Mouse (Mus musculus) limb, embryonic 12.5 days (tissue): Measurements from ENCODE around the gene H2afy2. TPM values are rescaled to one million over a fixed set of nuclear protein-coding genes. Genes with fewer than 3 reads are reported as not detected.

Experiments
- ATAC-seq: fragments of 200-750 bp; cut with Nextera tagmentation; 2 replicates; pipeline ENCODE4 v1.8.0; 2017; ENCODE audit warnings: low read depth, moderate TSS enrichment; ENCODE audit not compliant: insufficient number of reproducible peaks, insufficient read depth, low FRiP score, low TSS enrichment
- H3K27ac ChIP-seq: fragments of 300-500 bp; sonication (generic); 2 replicates; pipeline ENCODE4 v1.5.1; 2016; ENCODE audit warnings: mild to moderate bottlenecking, moderate library complexity
- H3K27me3 ChIP-seq: fragments of 300-500 bp; sonication (generic); 2 replicates; pipeline ENCODE4 v1.6.1; 2016; ENCODE audit warnings: mild to moderate bottlenecking, moderate library complexity
- H3K36me3 ChIP-seq: fragments of 300-500 bp; sonication (generic); 2 replicates; pipeline ENCODE4 v1.6.1; 2016; ENCODE audit warnings: mild to moderate bottlenecking, moderate library complexity
- H3K4me1 ChIP-seq: fragments of 300-500 bp; sonication (generic); replicated peaks from 2 replicates; pipeline ENCODE4 v1.6.1; 2016
- H3K4me2 ChIP-seq: fragments of 300-500 bp; sonication (generic); 2 replicates; pipeline ENCODE4 v1.6.1; 2016; ENCODE audit warnings: mild to moderate bottlenecking, moderate library complexity
- H3K4me3 ChIP-seq: fragments of 300-500 bp; sonication (generic); replicated peaks from 2 replicates; pipeline ENCODE4 v1.5.1; 2016; ENCODE audit warnings: mild to moderate bottlenecking
- H3K9ac ChIP-seq: fragments of 300-500 bp; sonication (generic); replicated peaks from 2 replicates; pipeline ENCODE4 v1.6.1; 2016; ENCODE audit warnings: mild to moderate bottlenecking, moderate library complexity
- H3K9me3 ChIP-seq: fragments of 300-500 bp; sonication (generic); 2 replicates; pipeline ENCODE4 v1.6.1; 2016; ENCODE audit warnings: mild to moderate bottlenecking, moderate library complexity
- WGBS: fragments of 180-500 bp; shearing (Covaris S2); methylation state at CpG from one replicate; pipeline ENCODE4 v1.1.7; 2016; 5-methylcytosine and 5-hydroxymethylcytosine counted together
- polyA plus RNA-seq: library from polyadenylated mRNA; unstranded; fragments of >200 nt; fragmentation: Nextera tagmentation; extraction: Ambion mirVana; gene quantifications from 2 replicates; pipeline ENCODE4 v1.2.1, GENCODE M21; 2016

The H2afy2 gene
- polyA plus RNA-seq: 320 and 331 TPM in 2 replicates

- peak within 1 kb of the TSS; percentile 99 for H3K27ac ChIP-seq
- ATAC-seq: peak; percentile 69
- peaks cover 10% of the 10 kb centered on the region; the same call in 1 of the 2 replicates for H3K4me1 ChIP-seq
- no peaks in the 10 kb centered on the region for H3K27me3 ChIP-seq
- WGBS: under 1% methylated on average over 50 of the region's 50 CpGs
- no peaks in the 10 kb centered on the region for H3K9me3 ChIP-seq
- H3K4me2 ChIP-seq: peak within 1 kb of the TSS; percentile 65
- H3K36me3 ChIP-seq: peaks cover 7% of the 10 kb centered on the region; the same call in 1 of the 2 replicates
- peak within 1 kb of the TSS; percentile 83 for H3K4me3 ChIP-seq
- H3K9ac ChIP-seq: peak within 1 kb of the TSS; percentile 99
Observed at GRCm38 (mm10) chr10:61783621-61784251, at the start of gene H2afy2. H2afy2 (minus strand) TSS chr10:61784147.

GRCm38 (mm10) chr10:61832713-61833112, 48.8 kb upstream of the H2afy2 start:
- no peaks in the 10 kb centered on the region for H3K27me3 ChIP-seq
- no peaks in the 10 kb centered on the region for H3K36me3 ChIP-seq
- H3K4me2 ChIP-seq: no peak overlapping the region
- no peak overlapping the region for H3K27ac ChIP-seq
- 90% methylated on average over 11 of the region's 11 CpGs for WGBS
- no peak for ATAC-seq
- no peak overlapping the region for H3K4me3 ChIP-seq
- H3K4me1 ChIP-seq: peaks cover 33% of the 10 kb centered on the region
- H3K9me3 ChIP-seq: no peaks in the 10 kb centered on the region
- H3K9ac ChIP-seq: no peak overlapping the region

GRCm38 (mm10) chr10:61831741-61832140, 47.8 kb upstream of the H2afy2 start:
- no peaks in the 10 kb centered on the region for H3K9me3 ChIP-seq
- H3K4me3 ChIP-seq: no peak overlapping the region
- H3K4me1 ChIP-seq: peaks cover 38% of the 10 kb centered on the region
- 78% methylated on average over 6 of the region's 6 CpGs for WGBS
- no peak overlapping the region for H3K27ac ChIP-seq
- no peak overlapping the region for H3K4me2 ChIP-seq
- ATAC-seq: no peak
- no peaks in the 10 kb centered on the region for H3K27me3 ChIP-seq
- H3K36me3 ChIP-seq: no peaks in the 10 kb centered on the region
- no peak overlapping the region for H3K9ac ChIP-seq

- Histone ChIP-seq H3K4me3 (no peak overlapping the region), H3K27ac (0 out of 2 replicates have a peak overlapping the region, but pooled peaks have one; percentile 14), H3K4me2 (peak overlapping the region; percentile 20; the same call in 1 of the 2 replicates), H3K36me3 (no peaks in the 10 kb centered on the region), H3K4me1 (peaks cover 43% of the 10 kb centered on the region), H3K9ac (no peak overlapping the region), H3K9me3 (no peaks in the 10 kb centered on the region), H3K27me3 (no peaks in the 10 kb centered on the region)
- WGBS: 68% methylated on average over 12 of the region's 12 CpGs
- no peak for ATAC-seq
Observed at GRCm38 (mm10) chr10:61831251-61831650, 47.3 kb upstream of the H2afy2 start.

GRCm38 (mm10) chr10:61830817-61831216, 46.9 kb upstream of the H2afy2 start:
- Histone ChIP-seq H3K9me3 (no peaks in the 10 kb centered on the region), H3K4me1 (peaks cover 47% of the 10 kb centered on the region), H3K4me3 (no peak overlapping the region), H3K9ac (no peak overlapping the region), H3K27ac (0 out of 2 replicates have a peak overlapping the region, but pooled peaks have one; percentile 14), H3K36me3 (no peaks in the 10 kb centered on the region), H3K27me3 (no peaks in the 10 kb centered on the region), H3K4me2 (peak overlapping the region; percentile 20; the same call in 1 of the 2 replicates)
- whole genome bisulfite sequencing: 42% methylated on average over 9 of the region's 9 CpGs
- no peak for ATAC-seq

GRCm38 (mm10) chr10:61829046-61829445, 45.1 kb upstream of the H2afy2 start:
- H3K4me3 ChIP-seq: no peak overlapping the region
- peaks cover 62% of the 10 kb centered on the region for H3K4me1 ChIP-seq
- H3K9me3 ChIP-seq: no peaks in the 10 kb centered on the region
- WGBS: 68% methylated on average over 4 of the region's 4 CpGs
- H3K27me3 ChIP-seq: no peaks in the 10 kb centered on the region
- no peaks in the 10 kb centered on the region for H3K36me3 ChIP-seq
- ATAC-seq: no peak
- H3K27ac ChIP-seq: peak overlapping the region; percentile 12; the same call in 1 of the 2 replicates
- no peak overlapping the region for H3K9ac ChIP-seq
- H3K4me2 ChIP-seq: no peak overlapping the region

- peak overlapping the region; percentile 12; the same call in 1 of the 2 replicates for H3K27ac ChIP-seq
- WGBS: 81% methylated on average over 32 of the region's 32 CpGs
- H3K36me3 ChIP-seq: no peaks in the 10 kb centered on the region
- no peaks in the 10 kb centered on the region for H3K27me3 ChIP-seq
- no peaks in the 10 kb centered on the region for H3K9me3 ChIP-seq
- no peak overlapping the region for H3K9ac ChIP-seq
- no peak overlapping the region for H3K4me3 ChIP-seq
- no peak for ATAC-seq
- peaks cover 70% of the 10 kb centered on the region for H3K4me1 ChIP-seq
- no peak overlapping the region for H3K4me2 ChIP-seq
Observed at GRCm38 (mm10) chr10:61827950-61828936, 44.3 kb upstream of the H2afy2 start.

- WGBS: 19% methylated on average over 16 of the region's 16 CpGs
- Histone ChIP-seq H3K9ac (no peak overlapping the region), H3K4me2 (no peak overlapping the region; the same call in 1 of the 2 replicates), H3K4me3 (no peak overlapping the region), H3K27me3 (no peaks in the 10 kb centered on the region), H3K9me3 (no peaks in the 10 kb centered on the region), H3K27ac (peak overlapping the region; percentile 86), H3K36me3 (no peaks in the 10 kb centered on the region), H3K4me1 (peaks cover 67% of the 10 kb centered on the region)
- ATAC-seq: peak; percentile 61; the same call in 1 of the 2 replicates
Observed at GRCm38 (mm10) chr10:61826753-61827435, 42.9 kb upstream of the H2afy2 start.

- H3K4me1 ChIP-seq: peaks cover 64% of the 10 kb centered on the region
- 38% methylated on average over 13 of the region's 13 CpGs for WGBS
- H3K27ac ChIP-seq: peak overlapping the region; percentile 86
- H3K4me3 ChIP-seq: no peak overlapping the region
- no peak overlapping the region for H3K4me2 ChIP-seq
- no peaks in the 10 kb centered on the region for H3K36me3 ChIP-seq
- H3K9ac ChIP-seq: no peak overlapping the region
- H3K27me3 ChIP-seq: no peaks in the 10 kb centered on the region
- no peak for ATAC-seq
- H3K9me3 ChIP-seq: no peaks in the 10 kb centered on the region
Observed at GRCm38 (mm10) chr10:61825979-61826752, 42.2 kb upstream of the H2afy2 start.

GRCm38 (mm10) chr10:61825536-61825935, 41.6 kb upstream of the H2afy2 start:
- Histone ChIP-seq H3K9ac (no peak overlapping the region), H3K27me3 (no peaks in the 10 kb centered on the region), H3K4me2 (no peak overlapping the region), H3K9me3 (no peaks in the 10 kb centered on the region), H3K27ac (peak overlapping the region; percentile 47), H3K4me3 (no peak overlapping the region), H3K4me1 (peaks cover 59% of the 10 kb centered on the region), H3K36me3 (no peaks in the 10 kb centered on the region)
- WGBS: 11% methylated on average over 5 of the region's 5 CpGs
- ATAC-seq: no peak
